Mouse (Mus musculus) heart, postnatal 0 days (tissue): Measurements from ENCODE around the gene Mapkapk3.

Experiments
- CTCF ChIP-seq: IDR thresholded peaks from 2 replicates; pipeline ENCODE4 v1.5.1; 2016; ENCODE audit warnings: antibody characterized with exemption, control low read depth, low read depth
- EP300 ChIP-seq: IDR thresholded peaks from 2 replicates; pipeline ENCODE4 v1.6.1; 2016; ENCODE audit warnings: antibody characterized with exemption, low read depth

DNA sequence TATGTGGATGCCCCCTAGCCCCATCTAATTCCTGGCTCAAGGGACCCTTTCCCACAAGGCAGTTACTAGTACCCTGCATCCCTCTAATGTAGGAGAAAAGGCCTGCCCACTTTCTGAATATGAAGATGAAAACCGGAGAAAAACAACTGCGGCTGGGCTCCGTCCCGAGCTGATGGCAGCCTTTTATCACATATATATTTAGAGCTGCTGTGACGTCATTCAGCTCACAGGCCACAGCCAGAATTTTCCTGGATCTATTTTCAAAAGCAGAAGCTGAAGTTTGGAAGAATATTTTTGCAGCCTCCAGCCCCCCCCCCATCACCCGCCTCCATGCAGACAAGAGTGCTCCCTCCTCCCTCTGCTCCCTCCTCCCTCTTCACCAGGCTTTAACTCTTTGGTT lies 30.1 kb downstream of the Mapkapk3 start:
- TF ChIP-seq CTCF (no peak), EP300 (no peak)
